Mouse (Mus musculus): ENCODE results near the gene Gp1bb.

DNA sequence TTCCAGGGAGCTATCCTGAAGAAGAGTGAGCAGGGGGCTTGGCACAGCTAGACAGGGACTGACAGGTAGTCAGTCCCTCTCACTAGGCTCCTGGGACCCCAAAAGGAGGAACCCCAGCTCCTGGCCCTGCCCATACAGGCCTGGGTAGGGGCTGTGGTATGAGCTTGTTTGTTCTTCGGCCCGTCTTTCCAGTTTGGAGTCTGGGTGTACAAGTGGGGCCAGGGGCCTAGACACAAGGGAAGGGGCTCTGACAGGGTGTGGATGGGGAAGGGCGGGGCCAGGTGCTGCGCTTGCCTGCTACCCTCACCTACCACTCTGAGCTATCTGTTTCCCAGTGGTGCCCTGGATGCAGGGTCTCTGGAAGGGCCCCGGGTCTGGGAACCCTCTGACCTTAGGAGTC, 16.5 kb downstream of the Gp1bb start:
- no peak for TF ChIP-seq CTCF (IDR thresholded peaks at IDR 0.05; ENCODE audit: control insufficient read depth, insufficient read depth, insufficient read length)
- no peak for TF ChIP-seq MYOG (IDR thresholded peaks at IDR 0.05; ENCODE audit: control insufficient read depth, extremely low read depth, insufficient read length)

Data from C2C12 (cell line).